Mouse (Mus musculus) cerebellum, adult 11 months (tissue): Measurements from ENCODE around the gene Dnmt3l.
"Not testable (repeated sequence)": the region's sequence is repeated elsewhere in the genome, so short reads cannot be mapped to it uniquely, and the experiment has no call there.

Experiments used
- DNase-seq: peaks from one replicate; pipeline ENCODE4 v3.0.0; 2022

The Dnmt3l gene

DNA sequence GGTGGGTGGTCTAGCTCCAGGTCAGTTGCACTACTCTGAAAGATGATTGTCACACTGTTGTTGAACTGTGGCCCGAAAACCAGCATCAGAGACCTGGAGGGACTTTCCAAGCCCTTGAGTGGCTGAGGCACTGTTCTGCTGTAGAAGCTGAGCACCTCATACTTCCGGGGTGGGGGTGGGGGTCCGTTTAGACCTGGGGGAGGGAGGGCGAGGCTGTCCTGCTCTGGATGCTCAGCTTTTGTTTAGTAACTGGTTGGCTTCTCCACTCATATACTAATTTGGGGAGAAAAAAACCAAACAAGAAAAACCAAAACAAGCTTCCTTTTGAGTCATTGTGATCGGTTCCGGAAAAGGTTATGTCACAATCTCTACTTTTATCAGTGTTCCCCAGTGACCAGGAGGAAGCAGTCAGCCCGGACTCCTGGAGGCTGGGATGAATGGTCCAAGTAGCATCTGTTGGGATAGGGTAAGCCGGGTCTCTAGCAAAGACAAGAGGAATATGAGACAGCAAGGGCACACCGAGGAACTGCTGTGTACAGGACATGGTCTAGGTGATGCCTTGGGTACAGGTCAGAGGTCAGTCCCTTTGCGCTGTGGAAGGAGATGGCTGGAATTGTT lies 44.8 kb downstream of the Dnmt3l start:
- DNase-seq = no peak

DNA sequence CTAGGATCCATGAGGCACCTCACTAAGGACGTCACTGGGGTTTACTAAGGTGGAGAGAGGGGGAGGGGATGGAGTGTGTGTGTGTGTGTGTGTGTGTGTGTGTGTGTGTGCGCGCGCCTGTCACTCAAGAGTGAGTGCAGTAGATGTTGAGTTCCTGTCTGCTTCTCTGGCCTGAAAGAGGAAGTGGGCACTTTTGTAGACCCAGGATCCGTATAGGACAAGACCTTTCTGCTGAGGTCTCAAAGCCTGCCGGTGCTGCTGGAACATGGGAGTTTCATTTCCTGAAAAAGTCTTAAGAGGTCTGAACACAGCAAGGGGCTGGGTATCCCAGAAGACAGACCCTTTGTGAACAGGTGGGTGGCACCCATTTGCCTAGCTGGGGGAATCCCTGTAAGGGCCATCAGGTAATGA lies 45.4 kb downstream of the Dnmt3l start:
- no peak for DNase-seq

DNA sequence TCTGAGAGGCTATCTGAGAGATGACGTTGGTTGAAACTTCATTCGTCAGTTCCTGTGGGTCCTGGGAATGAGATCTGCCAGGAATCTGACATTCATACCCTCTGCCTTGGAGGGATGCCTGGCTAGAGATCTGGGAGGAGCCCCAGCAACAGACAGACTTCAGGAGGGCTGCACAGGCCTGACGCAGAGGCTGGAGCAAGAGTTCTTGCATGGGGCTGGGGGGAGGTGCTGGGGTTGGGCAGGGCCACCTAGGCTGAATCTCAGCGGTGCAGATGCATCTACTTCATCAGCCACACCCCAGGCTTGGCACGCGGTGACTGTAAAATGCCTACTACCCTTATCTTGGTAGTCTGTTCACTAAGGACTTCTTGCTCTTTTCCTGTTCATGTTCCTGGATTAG lies 48.5 kb downstream of the Dnmt3l start:
- DNase-seq = no peak

DNA sequence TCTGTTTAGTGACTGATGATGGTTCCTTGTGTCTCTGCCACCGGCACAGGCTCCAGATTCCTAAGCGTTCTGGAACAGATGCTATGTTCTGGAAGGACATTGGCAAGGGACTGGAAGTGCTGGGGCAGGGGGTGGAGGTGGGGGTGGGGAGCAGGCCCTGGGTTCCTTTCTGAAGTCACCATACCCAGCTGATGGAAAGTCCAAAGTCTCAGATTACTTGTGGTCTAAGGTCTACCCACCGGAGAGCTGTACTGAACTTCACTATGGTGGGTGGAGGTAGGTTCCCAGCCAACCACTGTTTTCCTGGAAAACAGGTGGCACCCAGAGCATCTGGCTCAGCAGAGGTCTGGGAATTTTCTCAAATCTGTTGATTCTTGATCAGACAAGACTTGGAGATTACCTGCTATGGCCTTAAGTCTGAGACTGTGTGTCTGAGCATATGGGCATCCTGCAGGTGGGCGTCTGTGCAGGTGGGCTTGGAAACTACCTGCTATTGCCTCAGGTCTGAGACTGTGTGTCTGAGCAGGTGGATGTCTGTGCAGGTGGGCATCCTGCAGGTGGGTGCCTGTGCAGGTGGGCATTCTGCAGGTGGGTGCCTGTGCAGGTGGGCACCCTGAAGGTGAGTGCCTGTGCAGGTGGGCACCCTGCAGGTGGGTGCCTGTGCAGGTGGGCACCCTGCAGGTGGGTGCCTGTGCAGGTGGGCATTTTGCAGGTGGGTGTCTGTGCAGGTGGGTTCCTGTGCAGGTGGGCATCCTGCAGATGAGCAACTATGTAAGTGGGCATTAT lies 49.2 kb downstream of the Dnmt3l start:
- DNase-seq = no peak

DNA sequence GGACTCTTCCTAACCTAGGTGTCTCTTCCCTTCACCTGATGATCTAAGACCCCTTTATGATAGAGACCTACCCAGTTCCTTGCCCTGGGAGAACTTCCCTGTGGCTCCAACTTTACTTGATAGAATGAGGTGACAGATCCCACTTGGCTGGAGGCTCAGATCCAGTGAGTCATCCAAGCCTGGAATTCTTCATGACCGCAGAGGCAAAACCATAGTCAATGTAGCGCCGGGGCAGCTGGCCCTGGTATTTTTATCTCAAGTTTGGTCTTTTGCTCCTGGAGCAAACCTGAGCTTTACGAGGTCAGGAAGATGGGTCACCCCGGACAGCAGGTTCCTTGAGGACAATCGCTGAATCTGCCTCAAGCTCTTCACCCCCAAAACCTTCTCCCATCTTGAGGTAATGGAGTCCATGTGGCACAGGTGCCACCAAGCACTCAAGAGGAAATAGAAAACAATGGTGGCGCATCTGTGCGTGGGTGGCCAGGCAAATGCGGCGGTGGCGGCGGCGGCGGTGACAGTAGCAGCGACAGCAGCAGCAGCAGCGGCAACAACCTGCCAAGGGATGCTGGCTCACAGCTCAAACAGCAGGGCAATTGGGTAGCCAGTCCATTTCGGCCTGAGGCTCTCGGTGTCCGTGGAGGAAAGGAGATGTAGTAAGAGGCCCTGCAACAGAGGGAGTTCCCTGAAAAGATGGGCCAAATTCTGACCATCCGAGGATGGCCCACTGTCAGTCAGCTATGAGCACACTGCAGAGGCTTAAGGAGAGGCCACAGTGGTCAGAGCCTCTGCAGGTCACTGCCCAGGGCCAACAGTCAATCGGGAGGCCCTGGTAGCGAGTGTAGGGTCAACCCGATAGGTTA lies 50.3 kb downstream of the Dnmt3l start:
- DNase-seq = no peak

DNA sequence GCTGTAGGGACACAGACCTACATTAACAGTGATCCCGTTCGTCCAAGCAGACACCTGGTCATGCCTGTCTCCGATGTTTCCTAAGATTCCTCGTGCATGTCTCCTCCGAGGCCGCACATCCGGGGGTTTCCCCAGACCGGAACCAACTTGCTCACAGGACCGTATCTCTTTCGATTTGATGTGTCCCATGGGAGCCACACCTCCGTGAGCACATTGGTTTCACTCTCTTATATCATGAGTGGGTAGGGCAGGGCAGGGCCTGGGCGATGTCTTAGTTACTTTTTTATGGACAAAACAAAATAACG lies 50.9 kb downstream of the Dnmt3l start:
- DNase-seq = no peak

DNA sequence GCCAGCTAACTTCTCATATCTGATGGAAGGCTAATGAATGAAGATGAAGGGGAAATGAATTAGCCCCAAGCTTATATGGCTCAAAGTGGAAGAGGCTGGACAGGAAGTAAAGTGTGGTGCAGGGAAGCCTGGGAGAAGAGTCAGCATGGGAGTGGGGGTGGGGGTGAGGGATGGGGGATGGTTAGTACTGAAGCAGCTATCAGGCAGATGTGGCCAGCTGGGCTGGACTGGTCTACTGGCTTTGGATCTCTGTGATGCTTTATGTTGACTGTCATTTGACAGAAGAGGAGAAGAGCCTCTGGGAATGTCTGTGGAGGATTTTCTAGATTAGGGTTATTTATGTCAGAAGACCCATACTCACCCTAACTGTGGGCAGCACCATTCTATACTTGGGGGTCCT lies 53.5 kb downstream of the Dnmt3l start:
- no peak for DNase-seq

DNA sequence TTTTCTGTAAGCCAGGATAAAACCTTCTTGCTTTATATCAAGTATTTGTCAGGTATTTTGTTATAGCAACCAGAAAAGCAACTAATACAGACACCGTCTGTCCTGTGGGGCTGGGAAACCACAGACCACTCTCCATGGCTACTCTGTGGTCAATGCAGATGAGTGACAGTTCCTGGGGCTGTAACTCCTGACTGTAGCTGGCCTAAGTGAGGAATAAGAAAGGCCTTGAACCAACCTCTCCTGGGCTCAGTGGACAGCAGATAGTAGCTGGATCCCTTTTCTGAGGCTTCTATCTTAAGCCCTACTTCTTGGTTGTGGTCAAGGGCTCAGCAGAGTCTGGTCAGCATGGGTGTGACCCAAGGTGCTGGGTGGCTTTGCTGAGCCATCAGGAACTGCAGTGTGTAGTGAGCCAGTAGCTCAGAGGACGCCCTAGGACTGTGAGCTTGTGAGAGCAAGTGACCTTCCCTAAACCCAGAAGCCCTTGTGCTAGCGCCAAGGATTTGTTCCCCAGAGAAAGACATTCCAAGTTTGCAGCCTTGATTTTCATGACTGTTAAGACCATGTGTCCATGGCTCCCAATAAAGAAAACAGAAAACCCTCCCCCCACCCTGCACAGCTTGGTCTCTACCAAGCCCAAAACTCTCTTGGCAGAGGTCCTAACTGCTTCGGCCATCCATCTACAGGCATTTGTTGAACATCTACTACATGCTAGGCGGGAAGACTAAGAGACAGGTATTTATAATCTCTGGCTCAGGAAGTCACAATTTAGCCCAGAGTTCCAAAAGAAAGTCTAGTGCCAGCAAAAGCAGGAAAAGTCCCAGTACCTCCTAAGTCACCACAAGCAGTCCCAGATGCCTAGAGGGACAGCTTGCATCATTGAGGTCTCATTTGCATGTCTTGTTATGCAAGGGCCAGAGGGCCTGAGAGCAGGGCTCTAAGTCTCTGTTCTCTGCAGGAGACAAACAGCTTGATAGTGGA lies 54.5 kb downstream of the Dnmt3l start:
- no peak for DNase-seq

DNA sequence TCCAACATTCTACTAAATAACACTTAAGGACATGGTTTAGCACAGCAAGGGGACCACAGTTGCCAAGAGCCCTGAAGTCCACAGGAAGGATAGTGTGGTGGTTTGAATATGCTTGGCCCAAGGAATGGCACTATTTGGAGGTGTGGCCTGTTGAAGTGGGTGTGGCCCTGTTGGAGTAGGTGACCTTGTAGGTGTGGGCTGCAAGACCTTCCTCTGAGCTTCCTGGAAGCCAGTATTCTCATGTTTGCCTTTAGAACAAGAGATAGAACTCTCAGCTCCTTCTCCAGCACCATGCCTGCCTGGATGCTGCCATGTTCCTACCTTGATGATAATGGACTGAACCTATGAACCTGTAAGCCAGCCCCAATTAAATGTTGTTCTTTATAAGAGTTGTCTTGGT lies 58.1 kb downstream of the Dnmt3l start:
- DNase-seq = not testable (repeated sequence)

DNA sequence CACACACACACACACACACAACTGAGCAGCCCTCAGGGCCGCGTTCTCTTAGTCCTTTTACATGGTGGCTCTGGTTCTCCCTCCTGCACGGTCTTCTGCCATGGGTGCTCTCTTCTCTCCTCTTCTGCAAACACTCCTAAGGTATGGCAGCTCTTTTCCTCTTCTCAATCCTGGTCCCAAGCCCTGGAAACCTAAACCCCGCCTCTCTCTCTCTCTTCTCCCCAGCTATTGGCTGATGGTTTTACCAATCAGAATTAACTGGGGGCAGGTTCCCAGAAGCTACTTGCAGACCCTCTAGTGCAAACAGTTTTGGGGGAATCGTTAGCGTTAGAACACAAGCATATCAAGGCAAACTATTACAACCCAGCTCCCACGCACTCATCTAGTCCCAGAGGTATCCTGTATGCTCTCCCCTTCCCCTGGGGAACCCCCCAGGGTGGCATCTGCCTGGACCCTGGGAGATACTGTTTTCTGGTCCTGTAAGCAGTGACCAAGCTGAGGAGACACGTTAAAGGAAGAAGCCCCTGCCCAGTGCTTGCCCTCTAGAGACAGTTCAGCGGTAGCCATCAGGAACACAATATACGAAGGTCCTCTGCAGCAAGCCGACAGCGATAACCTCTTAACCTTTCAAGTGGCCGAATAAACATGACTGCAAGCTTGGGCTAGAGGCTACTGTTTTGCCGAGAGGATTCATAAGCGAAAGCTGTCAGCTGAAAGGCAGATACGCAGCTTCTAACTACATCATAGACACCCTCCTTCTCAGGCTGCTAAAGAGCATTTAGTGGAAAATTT lies 59.4 kb downstream of the Dnmt3l start:
- DNase-seq = no peak

DNA sequence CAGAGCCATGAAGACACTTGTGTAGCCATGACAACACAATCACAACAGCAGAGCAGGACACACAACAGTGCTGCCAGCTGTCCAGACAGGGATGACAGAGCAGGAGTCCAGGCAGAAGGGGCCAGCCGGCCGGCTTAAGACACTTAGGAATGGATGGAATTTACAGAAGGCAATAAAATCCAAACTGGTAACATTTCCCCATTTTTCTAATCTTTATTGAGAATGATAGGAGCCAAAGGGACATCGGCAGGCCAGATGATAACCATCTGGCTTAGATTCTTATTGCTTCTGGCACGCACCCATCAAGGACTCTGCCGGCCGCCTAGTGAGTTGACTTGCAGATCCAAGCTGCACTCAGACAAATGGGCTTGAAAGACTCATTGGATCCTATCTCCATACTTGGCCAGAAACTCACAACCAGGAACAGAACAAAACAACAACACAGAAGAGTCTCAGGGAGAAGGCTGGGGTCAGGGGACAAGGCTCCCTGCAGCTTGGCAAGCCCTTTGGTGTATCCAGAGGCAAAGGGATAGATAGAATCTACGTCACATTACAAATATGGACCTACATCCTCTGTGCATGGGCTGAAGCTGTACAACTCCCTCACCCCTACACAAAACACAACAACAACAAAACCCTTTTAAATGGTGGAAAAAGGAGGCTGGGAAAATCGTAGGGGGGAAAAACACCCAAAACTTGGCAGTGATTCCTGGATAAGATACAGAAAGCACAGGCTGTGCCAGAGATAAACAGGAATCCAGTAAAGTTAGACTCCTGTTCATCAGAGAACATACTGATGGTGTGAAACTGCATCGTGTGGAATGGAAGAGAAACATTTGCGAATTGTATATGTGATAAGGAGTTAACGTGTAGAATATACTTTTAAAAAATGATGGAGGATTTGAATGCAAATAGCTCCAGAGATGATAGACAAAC lies 63.1 kb downstream of the Dnmt3l start:
- DNase-seq = peak; percentile 6

DNA sequence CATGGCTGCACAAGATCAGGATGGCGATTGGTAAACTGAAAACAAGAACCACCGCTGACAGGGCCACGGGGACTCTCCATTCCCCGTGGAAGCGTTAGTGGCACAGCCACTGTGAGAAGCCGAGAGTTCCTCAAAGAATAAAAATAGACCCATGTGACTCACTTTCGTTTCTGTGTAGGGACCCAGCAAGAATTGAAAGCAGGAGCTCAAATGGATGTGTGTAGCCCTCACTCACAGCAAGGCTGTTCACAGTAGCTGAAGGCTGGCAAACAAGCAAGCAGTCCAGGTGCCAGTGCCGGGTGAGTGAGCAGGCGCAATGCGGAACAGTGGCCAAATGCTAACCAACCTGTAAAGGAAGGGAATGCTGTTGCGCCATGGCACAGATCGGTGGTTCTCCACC lies 63.8 kb downstream of the Dnmt3l start:
- peak; percentile 38 for DNase-seq
